Mouse (Mus musculus) heart, embryonic 11.5 days (tissue): ENCODE measurements around the gene Mlkl. TPM values are rescaled to one million over a fixed set of nuclear protein-coding genes. Genes with fewer than 3 reads are reported as not detected.

Experiments
- ATAC-seq: fragments of 200-750 bp; cut with Nextera tagmentation; replicated peaks from 2 replicates; pipeline ENCODE4 v1.8.0; 2017; ENCODE audit warnings: moderate library complexity; ENCODE audit not compliant: insufficient number of reproducible peaks, low FRiP score, low TSS enrichment
- H3K27ac ChIP-seq: fragments of 300-500 bp; sonication (generic); 2 replicates; pipeline ENCODE4 v1.5.1; 2014; ENCODE audit warnings: mild to moderate bottlenecking, low read depth, low read length
- H3K27me3 ChIP-seq: fragments of 300-500 bp; sonication (generic); 2 replicates; pipeline ENCODE4 v1.6.1; 2014; ENCODE audit warnings: mild to moderate bottlenecking, low read length, mixed read lengths; ENCODE audit not compliant: control insufficient read depth, insufficient read depth
- H3K36me3 ChIP-seq: fragments of 300-500 bp; sonication (generic); 2 replicates; pipeline ENCODE4 v1.6.1; 2014; ENCODE audit warnings: mild to moderate bottlenecking, low read length, moderate library complexity, mixed read lengths; ENCODE audit not compliant: control insufficient read depth, insufficient read depth
- H3K4me1 ChIP-seq: fragments of 300-500 bp; sonication (generic); 2 replicates; pipeline ENCODE4 v1.6.1; 2014; ENCODE audit warnings: low read length; ENCODE audit not compliant: control insufficient read depth, insufficient read depth
- H3K4me2 ChIP-seq: fragments of 300-500 bp; sonication (generic); 2 replicates; pipeline ENCODE4 v1.6.1; 2014; ENCODE audit warnings: mild to moderate bottlenecking, moderate library complexity
- H3K4me3 ChIP-seq: fragments of 300-500 bp; sonication (generic); 2 replicates; pipeline ENCODE4 v1.5.1; 2014; ENCODE audit warnings: low read depth, low read length
- H3K9ac ChIP-seq: fragments of 300-500 bp; sonication (generic); 2 replicates; pipeline ENCODE4 v1.6.1; 2014; ENCODE audit warnings: mild to moderate bottlenecking, low read depth, low read length, moderate library complexity
- H3K9me3 ChIP-seq: fragments of 300-500 bp; sonication (generic); replicated peaks from 2 replicates; pipeline ENCODE4 v1.6.1; 2016; ENCODE audit warnings: low read length; ENCODE audit not compliant: control insufficient read depth
- WGBS: fragments of 180-500 bp; shearing (Covaris S2); extraction: QIAGEN DNeasy Blood & Tissue Kit; methylation state at CpG from one replicate; pipeline ENCODE4 v1.1.7; 2014; ENCODE audit not compliant: insufficient replicate concordance; 5-methylcytosine and 5-hydroxymethylcytosine counted together
- polyA plus RNA-seq: library from polyadenylated mRNA; unstranded; fragments of >200 nt; fragmentation: Nextera tagmentation; extraction: Ambion mirVana; gene quantifications from 2 replicates; pipeline ENCODE4 v1.2.1, GENCODE M21; 2014

The Mlkl gene
- 1.7 and 2.6 TPM in 2 replicates for polyA plus RNA-seq

DNA sequence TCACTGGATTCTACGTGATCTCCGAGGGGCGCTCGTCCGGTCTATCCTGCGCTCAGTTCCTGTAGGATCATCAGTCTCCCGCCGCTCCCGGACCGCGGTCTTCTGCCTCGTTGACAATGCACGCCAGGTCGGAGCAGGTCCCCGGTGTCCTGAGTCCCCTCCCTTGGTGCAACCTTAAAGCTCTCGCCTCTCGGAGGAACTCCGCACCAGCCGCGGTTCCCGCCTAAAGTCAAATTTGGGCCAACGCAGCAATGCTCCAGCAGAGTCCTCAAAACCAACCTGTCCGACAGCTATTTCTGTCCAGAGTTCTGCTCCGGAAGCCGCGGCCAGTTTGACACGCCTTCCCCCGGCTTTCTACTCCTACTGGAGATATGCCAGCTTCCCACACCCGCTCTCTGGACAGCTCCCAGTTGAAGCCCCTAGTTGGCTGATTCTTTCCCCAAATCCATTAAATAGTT lies at the start of gene Mlkl:
TSS of gene Mlkl (minus strand) at position 288 of the 458 bp plus-strand sequence.
- H3K4me3 ChIP-seq = peak within 1 kb of the TSS; percentile 55
- peak within 1 kb of the TSS; percentile 89 for H3K4me2 ChIP-seq
- H3K36me3 ChIP-seq = no peaks in the 10 kb centered on the region
- H3K27ac ChIP-seq = no peak within 1 kb of the TSS
- ATAC-seq = no peak
- peaks cover 4% of the 10 kb centered on the region; the same call in 1 of the 2 replicates for H3K27me3 ChIP-seq
- H3K9me3 ChIP-seq = no peaks in the 10 kb centered on the region
- under 1% methylated on average over 29 of the region's 29 CpGs for WGBS
- no peak within 1 kb of the TSS; the same call in 1 of the 2 replicates for H3K9ac ChIP-seq
- no peaks in the 10 kb centered on the region for H3K4me1 ChIP-seq

DNA sequence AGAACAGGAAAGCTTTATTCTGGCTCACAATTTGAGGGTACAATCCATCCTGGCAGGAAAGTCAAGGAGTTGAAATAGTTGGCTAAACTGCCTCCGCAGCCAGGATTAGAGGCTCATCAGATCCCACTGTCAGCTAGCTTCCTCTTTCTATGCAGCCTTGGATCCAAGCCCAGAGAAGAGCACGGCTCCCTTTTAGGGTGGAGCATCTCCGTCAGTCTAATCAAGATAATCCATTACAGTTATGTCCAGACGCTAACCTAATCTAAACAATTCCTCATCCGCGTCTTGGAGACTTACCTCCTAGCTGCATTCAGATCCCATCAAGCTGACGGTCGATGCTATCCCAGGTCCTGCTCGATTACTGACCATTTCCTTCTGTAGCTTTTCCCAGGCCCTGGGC lies 47.9 kb upstream of the Mlkl start:
- Histone ChIP-seq H3K9me3 (no peaks in the 10 kb centered on the region), H3K4me1 (no peaks in the 10 kb centered on the region), H3K4me3 (no peak overlapping the region), H3K4me2 (no peak overlapping the region), H3K27ac (no peak overlapping the region), H3K36me3 (no peaks in the 10 kb centered on the region), H3K27me3 (peaks cover 18% of the 10 kb centered on the region), H3K9ac (no peak overlapping the region)
- ATAC-seq = no peak
- 52% methylated on average over 9 of the region's 9 CpGs for WGBS

DNA sequence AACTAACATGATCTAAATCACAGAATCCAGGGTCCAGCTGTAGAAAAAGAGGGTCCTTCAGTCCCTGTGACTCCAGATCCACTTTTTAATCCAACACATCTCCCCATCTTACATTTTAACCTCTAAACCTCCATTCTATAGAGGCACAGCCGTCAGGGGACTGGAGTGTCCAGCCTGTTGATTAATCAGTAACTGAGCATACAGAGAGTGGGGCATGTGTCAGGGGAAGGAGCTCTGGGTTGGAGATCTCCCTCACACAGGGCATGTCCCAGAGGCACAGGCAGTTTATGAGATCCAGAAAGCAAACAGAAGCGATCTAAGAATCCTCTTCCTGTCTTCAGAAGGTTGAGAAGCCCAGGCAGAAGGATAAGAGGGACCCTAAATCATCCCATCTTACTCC lies 46.7 kb upstream of the Mlkl start:
- peaks cover 7% of the 10 kb centered on the region for H3K27me3 ChIP-seq
- H3K9me3 ChIP-seq = no peaks in the 10 kb centered on the region
- no peak overlapping the region for H3K9ac ChIP-seq
- WGBS = 50% methylated on average over 2 of the region's 2 CpGs
- H3K27ac ChIP-seq = no peak overlapping the region
- H3K4me3 ChIP-seq = no peak overlapping the region
- no peaks in the 10 kb centered on the region for H3K36me3 ChIP-seq
- no peaks in the 10 kb centered on the region for H3K4me1 ChIP-seq
- H3K4me2 ChIP-seq = no peak overlapping the region
- ATAC-seq = no peak

DNA sequence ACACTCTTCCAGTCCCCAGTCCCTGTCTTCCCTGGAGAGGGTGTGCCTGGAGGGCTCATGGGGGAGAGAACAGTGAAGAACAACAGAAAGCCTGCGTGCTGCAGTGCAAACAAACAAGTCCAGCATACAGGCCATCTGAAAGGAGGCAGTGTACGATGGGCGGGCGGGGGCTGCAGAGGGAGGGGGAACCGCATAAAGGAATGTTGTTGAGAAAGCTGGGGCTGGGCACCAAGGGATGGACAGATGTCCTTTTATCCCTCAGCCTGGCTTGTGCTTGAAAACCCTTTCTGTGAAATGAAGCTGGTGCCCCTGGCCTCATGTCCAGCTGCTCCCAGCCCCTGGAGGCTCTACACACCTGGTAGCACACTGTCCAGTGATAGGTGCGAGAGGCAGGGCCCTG lies 37.2 kb upstream of the Mlkl start:
- Histone ChIP-seq H3K4me2 (no peak overlapping the region), H3K9ac (no peak overlapping the region), H3K9me3 (no peaks in the 10 kb centered on the region), H3K4me3 (no peak overlapping the region), H3K36me3 (no peaks in the 10 kb centered on the region), H3K4me1 (no peaks in the 10 kb centered on the region), H3K27ac (no peak overlapping the region), H3K27me3 (no peaks in the 10 kb centered on the region)
- WGBS = 61% methylated on average over 6 of the region's 6 CpGs
- no peak for ATAC-seq

DNA sequence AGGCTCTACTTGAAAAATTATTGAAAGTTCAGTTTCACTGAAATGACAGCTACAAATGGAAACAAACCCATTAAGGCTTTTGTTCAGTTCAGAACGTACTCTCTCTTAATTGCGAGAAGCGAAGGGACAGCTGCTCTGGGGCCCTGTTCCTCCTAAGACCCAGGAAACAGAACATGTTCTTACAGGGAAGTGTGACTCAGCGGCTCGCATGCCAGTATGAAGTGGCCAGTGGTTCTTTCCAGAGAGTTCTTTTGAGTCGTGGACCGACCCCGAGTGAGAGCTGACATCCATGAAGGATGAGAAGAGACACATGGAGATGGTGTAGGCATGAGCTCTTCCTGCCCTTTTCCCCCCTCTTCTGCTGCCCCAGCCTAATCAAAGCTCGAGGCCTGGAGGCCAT lies 31.7 kb upstream of the Mlkl start:
- H3K4me2 ChIP-seq = no peak overlapping the region
- H3K27ac ChIP-seq = no peak overlapping the region
- H3K4me1 ChIP-seq = 0 out of 2 replicates have a peak, but pooled peaks cover 2% of the 10 kb centered on the region
- H3K36me3 ChIP-seq = no peaks in the 10 kb centered on the region
- H3K9ac ChIP-seq = no peak overlapping the region
- WGBS = 72% methylated on average over 9 of the region's 9 CpGs
- H3K4me3 ChIP-seq = no peak overlapping the region
- no peak for ATAC-seq
- H3K9me3 ChIP-seq = no peaks in the 10 kb centered on the region
- peaks cover 2% of the 10 kb centered on the region; the same call in 1 of the 2 replicates for H3K27me3 ChIP-seq

DNA sequence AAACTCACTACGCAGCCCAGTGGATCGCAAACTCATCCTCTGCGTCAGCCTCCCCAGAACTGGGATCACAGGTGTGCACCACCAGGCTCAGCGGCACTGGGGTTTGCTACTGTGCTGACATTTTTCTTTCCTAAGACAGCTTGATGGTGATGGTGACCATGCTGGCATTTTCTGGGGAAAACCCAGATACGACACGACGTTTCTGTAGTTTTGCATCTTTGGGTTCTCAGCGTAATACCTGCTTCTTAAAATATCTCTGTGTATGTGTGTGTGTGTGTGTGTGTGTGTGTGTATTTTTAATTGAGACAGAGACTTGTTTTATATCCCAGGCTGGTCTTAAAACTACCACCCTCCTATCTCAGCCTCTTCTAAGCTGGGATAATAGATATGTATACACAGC lies 29.4 kb upstream of the Mlkl start:
- no peak overlapping the region for H3K27ac ChIP-seq
- peaks cover 2% of the 10 kb centered on the region; the same call in 1 of the 2 replicates for H3K27me3 ChIP-seq
- 0 out of 2 replicates have a peak, but pooled peaks cover 2% of the 10 kb centered on the region for H3K4me1 ChIP-seq
- no peaks in the 10 kb centered on the region for H3K36me3 ChIP-seq
- no peak for ATAC-seq
- WGBS = 81% methylated on average over 8 of the region's 8 CpGs
- no peak overlapping the region for H3K4me3 ChIP-seq
- peak overlapping the region; percentile 48 for H3K4me2 ChIP-seq
- peak overlapping the region; percentile 43; the same call in 1 of the 2 replicates for H3K9ac ChIP-seq
- H3K9me3 ChIP-seq = no peaks in the 10 kb centered on the region

DNA sequence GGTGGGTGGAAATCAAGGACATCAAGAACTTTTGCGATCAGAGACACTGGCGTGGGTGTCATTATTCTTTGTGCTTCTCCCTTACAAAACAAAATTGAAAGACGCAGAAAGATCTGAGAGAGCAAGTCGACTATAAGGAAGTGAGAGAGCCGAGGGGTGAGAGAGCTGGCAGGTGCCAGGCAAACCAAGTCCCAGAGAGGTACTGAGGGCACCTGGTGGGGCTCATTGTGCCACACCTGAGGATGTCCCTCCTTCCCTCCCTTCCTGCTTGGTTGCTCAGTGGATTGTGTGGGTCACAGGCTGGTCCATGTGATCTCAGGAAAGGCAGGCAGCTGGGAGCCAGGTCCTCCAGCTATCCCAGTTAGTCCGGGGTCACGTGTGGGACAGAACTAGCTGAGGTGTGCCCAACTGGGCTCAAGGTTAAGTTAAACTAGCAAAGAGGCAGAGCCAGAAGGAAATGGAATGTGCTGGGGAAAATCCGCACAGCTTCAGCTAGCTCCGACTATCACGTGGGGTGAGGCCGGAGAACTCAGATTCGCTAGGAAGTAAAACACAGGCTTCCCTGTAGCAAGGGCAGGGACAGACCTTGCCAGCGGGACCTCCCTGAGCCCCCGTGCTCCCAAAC lies 28.7 kb upstream of the Mlkl start:
- Histone ChIP-seq H3K27ac (no peak overlapping the region), H3K36me3 (no peaks in the 10 kb centered on the region), H3K4me2 (peak overlapping the region; percentile 48), H3K4me1 (0 out of 2 replicates have a peak, but pooled peaks cover 2% of the 10 kb centered on the region), H3K9me3 (no peaks in the 10 kb centered on the region), H3K4me3 (0 out of 2 replicates have a peak overlapping the region, but pooled peaks have one; percentile 1), H3K27me3 (peaks cover 2% of the 10 kb centered on the region; the same call in 1 of the 2 replicates), H3K9ac (peak overlapping the region; percentile 43)
- 31% methylated on average over 14 of the region's 14 CpGs for WGBS
- ATAC-seq = no peak; the same call in 1 of the 2 replicates

DNA sequence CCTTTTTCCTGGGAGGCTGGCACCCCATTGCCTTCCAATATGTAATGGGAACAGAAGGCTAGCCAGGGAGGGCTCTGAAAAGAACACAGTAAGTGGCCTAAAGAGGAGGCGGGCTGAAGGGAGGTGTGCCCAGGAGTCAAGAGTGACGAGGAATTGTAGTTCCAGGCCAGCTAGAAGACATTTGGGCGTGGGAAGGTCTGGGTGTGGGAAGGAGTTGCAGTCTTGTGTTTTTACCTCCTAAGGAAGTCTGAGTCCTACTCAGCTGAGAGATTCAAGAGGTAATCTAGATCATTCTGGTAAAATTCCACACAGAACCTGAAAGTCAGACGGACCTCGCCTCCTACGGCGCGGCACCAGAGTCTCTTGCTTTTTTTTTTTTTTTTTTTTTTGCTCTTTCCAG lies 25.5 kb upstream of the Mlkl start:
- H3K9ac ChIP-seq = no peak overlapping the region
- 69% methylated on average over 8 of the region's 8 CpGs for WGBS

More for the DNA sequence above, 25.5 kb upstream of the Mlkl start:
- H3K4me2 ChIP-seq = no peak overlapping the region
- H3K4me3 ChIP-seq = no peak overlapping the region
- H3K9me3 ChIP-seq = no peaks in the 10 kb centered on the region
- peaks cover 7% of the 10 kb centered on the region for H3K27me3 ChIP-seq
- ATAC-seq = no peak
- no peak overlapping the region for H3K27ac ChIP-seq
- 0 out of 2 replicates have a peak, but pooled peaks cover 2% of the 10 kb centered on the region for H3K4me1 ChIP-seq
- no peaks in the 10 kb centered on the region for H3K36me3 ChIP-seq
